Mouse (Mus musculus): ENCODE measurements around the gene Grb2.

The Grb2 gene

DNA sequence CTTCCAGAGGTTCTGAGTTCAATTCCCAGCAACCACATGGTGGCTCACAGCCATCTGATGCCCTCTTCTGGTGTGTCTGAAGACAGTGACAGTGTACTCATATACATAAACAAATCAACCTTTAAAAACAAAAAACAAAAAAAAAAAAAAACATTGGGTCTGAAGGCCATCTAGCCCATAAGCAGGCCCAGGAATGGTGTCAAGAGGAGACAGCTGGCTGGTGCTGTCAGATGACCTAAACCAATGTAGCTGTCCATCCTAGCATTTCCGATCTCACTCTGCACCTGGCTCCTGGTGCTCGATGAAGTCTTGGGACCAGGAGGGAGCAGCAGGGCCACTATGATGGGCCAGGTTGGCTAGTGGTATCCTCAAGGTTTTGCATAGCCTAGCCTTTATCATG, 65.7 kb downstream of the Grb2 start:
- DNase-seq: no peak

DNA sequence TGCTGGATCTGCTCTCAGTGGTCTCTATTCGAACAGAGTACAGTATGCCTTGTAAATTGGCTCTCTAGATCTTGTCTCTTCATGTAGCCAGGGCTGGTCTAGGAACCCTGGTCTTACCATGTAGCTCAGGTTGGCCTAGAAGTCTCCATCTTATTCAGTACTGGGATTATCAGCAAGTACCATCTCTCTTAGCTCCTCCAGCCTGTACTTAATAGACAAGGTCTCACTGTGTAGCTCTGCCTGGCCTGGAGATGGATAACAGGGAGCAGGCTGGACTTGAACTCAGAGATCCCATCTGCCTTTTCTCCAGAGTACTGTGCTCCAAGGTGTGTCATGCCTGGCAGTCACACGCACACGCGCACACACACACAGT, 66.7 kb downstream of the Grb2 start:
- no peak for DNase-seq

DNA sequence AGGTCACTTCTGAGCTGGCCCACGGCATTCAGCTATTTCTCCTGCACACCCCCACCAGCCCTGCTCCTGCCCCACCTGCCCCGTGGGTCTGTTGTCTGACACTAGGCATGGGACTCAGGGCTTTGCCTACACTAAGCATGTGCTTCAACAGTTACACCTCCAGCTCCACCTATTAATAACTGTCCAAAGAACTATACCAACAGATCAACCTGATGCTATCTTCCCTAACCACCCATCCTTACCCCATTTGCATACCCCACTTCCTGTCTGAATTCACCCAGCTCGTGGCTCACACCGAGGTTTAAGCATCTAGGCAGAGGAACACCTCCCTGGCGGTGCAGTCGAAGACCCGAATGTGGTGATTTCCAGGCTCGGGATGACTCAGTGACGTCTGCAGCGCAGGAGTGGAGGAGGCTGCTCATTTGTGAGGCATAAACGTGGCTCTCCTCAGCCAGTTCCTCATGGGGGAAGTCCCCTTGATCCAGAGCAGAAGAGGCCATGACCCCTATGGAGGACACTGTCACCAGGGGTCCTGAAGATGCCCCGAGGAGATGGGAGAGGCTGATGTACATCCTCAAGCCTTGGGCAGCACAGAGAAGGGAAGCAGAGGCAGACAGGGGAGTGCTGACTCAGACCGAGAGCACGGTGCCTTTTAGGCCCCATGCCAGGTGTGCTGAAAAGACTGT, 67.3 kb downstream of the Grb2 start:
- no peak for DNase-seq

DNA sequence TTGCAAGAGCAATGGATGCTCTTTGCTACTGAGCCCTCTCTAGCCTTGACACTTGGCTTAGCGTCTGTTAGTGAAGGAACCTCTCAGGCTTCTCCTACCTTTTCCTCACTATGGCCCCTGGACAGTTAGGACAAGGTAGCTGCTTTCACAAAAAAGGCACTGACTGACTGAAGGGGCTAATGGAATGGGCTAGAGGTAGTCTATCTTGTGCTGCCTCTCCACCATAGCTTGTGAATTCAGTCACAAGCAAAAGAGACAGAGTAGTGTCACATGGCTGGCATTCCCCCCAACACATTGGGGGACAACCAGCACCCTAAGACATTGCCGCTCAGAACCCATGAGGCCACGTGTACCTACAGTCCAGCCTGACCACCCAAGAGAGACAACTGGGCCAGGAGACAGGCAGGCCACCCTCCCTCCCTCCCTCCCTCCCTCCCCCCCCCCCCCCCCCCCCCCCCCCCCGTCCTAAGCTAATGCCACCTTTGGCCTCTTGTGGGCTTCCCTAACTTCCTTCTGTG, 68.0 kb downstream of the Grb2 start:
- no peak for DNase-seq

DNA sequence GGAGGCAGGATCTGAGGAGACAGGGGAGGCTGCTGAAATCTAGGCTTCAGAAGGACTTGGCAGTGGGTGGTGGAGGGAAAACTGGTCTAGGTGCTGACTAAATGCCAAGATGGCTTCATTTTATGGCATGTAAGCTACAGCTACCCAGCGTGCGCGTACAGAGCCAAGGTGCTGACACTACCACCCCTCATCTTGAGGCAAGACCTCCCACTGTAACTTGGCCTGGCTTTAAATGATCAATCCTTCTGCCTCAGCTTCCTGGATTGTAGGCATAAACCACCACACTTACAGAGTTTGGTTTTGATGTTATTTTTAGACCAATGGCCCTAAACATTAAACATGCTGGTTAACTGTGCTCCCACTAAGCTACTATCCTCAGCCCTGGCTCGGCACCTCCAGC, 68.9 kb downstream of the Grb2 start:
- no peak for DNase-seq

DNA sequence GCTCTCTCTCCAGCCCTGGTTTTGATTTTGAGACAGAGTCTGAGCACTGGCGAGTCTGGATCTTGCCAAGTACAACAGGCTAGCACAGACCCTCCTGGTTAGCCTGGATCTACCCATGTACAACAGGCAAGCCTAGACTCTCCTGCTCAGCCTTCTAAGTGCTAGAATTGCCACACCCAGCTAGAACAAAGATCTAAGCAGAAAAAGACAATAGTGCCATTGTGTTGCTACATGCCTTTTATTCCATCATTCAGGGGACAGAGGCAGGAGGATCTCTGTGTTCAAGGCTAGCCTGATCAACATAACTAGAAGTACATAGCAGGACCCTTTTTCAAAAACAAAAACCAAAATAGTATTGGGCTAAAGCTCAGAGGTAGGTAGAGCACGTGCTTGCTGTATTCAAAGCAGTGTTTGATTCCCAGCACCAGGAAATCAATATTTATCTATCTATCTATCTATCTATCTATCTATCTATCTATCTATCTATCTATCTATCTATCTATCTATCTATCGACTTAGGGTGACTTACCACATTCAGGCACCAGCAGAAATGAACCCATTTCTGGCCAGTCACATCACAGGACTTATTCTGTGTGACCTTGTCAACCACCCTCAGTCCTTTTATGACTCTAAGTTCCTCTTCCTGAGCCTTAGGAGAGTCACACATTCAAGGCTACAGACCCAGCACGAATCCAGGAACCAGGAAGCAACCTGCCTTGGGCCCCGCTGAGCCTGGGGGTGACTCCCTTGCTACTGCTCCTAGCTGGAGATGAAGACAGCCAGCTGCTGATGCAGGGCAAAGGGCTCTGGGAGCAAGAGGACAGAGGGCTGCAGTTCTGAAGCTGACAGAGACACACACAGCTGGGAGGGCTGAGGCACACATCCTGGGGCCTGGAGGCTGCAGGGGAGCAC, 69.6 kb downstream of the Grb2 start:
- no peak for DNase-seq

DNA sequence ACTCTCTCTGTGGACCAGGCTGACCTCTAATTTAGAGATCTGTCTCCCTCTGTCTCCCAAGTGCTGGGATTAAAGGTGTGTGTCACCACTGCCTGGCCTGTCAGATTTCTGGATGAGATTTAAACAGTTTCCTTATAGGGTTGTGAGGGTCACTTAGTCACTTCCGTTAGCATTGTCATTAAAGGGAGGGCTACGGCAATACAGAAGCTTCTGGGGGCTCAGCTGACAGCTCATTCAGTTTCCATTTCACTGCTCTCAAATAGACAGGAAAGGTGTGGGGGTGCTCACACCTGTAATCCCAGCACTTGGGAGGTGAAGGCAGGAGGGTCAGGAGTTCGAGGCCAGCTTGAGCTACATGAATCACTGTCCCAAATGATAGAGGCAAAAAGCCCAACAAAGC, 71.4 kb downstream of the Grb2 start:
- DNase-seq: no peak

DNA sequence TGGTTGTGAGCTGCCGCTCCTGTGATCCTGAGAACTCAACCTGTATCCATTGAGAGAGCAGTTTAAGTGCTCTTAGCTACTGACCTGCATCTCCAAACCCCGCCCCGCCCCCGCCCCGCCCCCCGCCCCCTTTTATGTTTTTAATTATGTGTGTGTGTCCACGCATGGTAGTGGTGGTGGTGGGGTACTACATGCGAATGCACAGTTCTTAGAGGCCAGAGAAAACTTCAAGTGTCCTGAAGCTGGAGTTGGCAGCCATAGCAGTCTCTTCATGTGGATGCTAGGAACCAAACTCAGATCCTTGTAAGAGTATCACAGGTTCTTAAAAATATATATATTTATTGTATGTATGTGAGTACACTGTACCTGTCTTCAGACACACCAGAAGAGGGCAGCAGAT, 72.9 kb downstream of the Grb2 start:
- no peak for DNase-seq

DNA sequence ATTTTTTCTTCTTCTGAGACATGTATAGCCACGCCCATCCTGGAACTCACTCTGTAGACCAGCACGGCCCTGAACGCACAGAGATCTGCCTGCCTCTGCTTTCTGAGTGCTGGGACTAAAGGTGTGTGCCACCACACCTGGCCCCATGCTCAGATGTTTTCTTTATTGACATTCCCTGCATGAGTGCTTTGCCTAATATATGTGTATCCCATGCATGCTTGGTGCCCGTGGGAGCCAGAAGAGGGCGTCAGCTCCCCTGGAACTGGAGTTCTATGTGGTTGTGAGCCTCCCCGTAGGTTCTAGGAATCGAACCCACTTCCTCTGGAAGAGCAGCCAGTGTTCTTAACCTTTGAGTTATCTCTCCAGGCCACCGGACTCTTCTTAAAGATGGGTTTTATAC, 73.4 kb downstream of the Grb2 start:
- DNase-seq: no peak

DNA sequence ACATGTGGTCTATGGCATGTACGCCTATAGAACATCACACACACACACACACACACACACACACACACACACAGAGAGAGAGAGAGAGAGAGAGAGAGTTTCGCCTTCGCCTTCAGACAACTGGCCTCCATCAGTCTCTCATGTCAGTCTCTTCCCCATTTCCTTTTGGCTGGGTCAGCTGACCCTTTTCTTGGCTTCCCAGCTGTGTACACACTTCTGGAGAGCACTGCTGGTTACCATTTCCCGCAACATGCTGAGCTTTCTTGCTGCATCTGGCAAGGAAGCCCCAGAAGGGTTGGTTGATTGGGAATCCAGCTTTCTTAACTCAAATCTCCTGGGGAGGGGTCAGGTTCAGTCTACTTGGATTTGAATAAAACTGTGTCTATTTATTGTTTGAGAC, 74.3 kb downstream of the Grb2 start:
- DNase-seq: no peak

DNA sequence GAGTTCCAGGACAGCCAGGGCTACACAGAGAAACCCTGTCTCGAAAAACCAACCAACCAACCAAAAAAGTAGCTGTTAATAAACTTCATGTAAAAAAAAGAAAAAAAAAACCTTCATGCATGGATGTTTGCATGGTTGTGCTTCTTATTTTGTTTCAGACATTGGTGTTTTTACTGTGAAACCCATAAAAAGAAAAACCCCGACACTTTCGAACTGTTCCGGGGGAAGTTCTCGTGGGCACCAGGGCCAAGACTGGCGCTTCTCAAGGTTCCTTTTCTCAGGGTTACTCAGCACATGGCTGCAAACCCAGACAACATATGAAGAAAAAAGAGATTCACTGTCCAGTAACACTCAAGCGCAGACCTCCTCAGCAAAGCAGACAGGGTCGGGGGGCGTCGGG, 75.5 kb downstream of the Grb2 start:
- no peak for DNase-seq

DNA sequence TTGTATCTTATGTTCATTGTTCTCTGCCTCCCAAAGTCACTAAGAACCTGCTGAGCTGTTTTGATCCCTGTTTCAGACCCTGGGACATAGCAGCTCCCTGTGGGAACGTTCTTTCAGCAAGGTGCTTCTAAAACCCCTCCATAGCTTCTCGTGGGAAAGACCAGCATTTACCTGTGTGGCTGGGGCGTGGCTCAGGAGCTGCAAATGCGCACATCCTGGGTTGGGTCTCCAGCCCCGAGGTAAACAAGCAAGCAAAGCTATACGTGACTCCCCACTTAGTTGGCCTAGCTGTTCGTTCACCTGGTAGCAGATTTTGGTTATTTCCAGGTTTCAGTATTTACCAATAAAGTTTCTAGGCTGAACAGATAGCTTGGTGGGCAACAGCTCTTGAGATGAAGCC, 76.2 kb downstream of the Grb2 start:
- DNase-seq: no peak

DNA sequence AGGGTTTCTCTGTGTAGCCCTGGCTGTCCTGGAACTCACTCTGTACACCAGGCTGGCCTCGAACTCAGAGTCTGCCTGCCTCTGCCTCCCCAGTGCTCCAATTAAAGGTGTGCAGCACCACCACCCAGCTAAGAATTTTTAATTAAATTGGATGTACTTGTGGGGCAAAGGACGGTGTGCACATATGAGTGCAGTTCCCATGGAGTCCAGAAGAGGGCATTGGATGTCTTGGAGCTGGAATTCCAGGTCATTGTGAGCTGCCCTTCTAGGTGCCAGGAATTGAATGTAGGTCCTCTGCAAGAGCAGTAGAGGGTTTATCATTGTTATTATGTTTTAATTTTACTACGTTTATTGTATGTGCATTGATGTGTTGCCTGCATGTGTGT, 76.9 kb downstream of the Grb2 start:
- no peak for DNase-seq

DNA sequence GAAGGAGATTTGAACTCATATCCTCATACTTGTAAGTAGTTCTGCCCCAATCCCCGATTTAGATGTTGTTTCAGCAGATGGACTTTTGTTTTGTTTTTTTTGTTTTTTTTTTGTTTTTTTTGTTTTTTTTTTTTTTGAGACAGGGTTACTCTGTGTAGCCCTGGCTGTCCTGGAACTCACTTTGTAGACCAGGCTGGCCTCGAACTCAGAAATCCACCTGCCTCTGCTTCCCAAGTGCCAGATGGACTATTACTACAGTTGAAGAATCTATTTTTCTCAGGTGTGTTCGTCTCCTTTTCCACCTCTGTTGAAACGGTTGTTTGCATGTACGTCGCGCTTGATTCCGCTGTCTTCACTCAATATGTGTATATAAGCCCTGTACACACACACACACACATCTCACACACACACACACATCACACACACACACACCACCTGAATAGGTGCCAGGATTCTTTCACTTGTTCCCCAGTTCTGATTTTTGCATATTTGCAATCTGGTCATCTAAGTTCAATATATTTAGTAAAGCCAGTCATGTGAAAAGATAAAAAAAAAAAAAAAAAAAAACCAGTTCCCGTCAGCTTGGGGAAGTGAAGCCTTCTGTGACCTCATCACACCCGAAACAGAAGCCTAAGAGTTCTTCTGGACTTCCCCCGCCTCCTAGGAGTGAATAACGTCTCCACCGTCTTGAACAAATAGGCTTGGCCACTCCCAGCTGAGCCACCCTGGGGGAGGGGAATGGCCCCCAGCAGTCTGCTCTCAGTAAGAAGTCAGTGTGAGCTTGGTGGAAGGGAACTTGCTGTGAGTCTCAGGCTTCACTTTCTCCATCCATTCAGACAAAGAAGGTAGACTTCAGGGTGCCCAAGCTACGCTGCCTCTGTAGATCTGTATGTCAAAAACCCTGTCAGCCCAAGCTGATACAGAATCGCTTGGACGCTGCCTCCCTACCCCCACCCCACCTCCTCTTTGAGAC, 77.6 kb downstream of the Grb2 start:
- no peak for DNase-seq

DNA sequence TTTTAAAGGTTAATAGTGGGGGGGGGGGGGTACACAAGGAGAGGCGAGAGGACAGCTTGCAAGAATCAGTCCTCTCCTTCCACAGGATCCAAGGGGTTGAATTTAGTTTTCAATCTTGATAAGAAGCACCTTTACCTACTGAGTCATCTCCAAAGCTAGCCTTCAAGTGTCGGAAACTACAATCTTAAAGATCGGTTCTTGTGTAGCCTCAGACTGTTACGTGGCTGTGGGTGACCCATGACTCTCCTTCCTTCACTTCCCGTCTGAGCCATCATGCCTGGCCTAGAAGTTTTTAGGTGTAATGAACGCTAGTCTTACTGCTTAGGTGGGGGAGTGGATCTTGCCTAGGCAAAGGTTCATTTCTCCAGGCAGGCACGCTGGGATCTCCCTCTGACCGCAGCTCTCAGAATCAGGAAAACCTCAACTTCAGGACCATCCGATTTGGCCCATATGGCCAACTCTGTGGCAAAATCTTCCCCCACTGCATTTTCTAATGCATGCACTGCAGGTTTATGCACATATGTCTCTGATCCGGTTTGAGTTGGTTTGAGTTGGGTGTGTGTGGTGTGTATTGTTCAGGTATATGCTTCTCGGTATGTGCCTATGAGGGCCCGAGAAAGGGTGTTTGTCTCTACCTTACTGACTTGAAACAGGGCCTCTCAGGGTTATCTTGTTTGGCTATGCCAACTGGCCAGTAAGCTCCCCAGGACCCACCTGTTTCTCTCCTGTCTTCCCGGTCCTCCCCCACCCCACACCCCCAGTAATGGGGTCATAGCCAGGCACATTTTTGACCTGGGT, 78.5 kb downstream of the Grb2 start:
- DNase-seq: no peak

DNA sequence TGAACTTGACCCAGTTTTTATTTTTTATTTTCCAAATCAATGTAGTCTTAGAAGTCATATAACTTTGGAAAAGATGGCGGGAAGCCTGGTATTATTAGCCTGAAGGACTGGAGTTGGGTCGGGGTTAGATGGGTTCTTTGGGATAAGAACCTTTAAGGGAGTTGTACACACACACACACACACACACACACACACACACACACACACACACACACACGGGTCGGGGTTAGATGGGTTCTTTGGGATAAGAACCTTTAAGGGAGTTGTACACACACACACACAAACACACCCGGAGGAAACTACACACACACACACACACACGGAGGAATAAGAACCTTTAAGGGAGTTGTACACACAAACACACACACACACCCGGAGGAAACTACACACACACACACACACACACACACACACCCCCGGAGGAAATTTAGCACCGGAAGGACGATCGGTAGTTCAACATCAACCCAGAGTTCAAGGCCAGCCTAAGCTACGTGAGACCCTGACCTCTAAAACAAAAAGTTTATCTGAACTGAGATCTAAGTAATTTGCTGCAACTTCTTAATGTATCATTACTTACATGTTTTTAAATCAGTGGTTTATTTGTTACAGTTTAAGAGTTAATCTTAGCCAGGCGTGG, 79.8 kb downstream of the Grb2 start:
- no peak for DNase-seq

DNA sequence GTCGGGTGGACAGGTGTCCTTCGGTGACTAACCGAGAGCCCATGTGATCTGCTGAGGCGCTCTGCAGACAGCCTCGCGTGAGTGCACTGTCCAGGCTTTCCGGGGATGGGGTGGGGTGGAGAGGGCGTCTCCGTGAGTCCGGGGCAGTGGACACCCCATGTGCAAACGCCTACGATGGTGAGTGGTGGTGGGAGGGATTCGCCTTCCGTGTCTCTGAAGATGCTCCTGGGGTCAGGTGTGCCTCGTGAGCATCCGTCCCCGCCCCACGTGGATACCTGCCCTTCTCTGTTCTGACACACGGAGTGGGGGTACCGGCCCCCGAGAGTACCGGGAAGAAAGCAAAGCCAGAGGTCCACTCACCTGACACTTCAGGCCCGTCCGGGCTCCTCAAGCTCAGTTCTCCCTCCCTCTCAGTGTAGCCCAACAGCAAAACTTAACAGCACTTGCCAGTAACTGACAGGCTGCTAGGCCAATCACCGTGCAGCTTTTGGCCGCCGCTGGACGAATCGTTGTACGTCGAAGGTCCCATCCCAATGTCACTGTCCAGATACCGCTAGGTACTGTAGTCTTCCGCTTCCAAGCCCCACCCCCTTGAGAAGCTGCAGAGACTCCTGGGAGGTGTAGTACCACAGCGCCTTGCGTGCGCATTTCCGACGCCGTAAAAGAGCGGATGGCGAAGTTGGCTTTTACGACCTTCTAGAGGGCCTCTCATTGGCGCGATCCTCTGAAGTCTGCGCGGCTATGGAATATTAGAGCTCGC, 80.5 kb downstream of the Grb2 start, which contains the start of gene Slc25a19:
TSS of gene Slc25a19 (minus strand) at position 591 of the 760 bp plus-strand sequence.
- peak; percentile 99 for DNase-seq

DNA sequence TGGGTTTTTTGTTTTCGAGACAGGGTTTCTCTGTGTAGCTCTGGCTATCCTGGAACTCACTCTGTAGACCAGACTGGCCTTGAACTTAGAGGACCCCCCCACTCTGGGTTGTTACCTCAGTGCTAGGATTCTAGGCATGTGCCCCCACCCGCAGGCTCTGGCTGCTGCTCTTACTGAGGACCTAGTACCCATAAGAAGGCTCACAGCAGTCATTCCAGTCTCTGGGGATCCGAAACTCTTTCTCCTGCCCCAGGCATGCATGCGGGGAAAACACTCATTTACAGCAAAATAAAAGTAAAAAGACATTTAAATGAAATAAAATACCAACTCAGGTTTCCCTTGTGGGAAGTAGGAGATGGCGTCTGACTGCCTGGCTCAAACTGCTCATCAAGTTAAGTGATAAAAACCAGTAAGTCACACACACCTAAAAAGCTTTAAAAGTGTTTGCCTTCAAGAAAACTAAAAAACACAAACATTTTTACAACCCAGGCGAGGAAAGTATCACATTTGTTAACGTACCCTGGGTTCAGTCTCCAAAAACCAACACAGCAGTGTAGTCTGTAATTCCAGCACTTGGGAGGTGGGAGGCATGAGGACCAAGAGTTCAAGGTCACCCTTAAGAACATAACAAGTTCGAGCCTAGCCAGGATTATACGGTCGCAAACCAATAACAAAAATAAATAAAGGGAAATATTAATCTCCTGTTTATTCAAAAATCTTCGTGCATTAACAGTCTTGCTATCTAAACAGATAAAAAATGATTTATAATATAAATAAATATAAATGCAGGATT, 81.4 kb downstream of the Grb2 start:
- no peak for DNase-seq

DNA sequence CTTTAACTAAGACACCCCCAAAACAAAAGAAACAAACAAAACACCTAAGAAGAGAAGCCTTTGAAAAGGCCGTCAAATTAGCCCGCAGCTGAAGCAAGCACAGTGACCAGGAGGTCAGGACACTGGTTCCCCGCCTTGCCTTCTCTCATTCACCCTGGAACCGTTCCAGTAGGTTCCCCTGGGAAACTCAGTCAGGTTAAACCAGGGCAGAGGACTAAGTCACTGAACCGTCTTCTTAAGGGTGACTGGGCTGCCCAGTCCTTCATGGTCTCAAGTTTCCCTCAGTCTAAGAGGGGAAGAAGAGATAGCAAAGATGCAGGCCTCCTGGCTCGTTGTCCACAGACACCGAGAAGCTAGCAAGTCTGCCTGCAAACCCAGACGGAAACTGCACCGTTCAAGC, 82.5 kb downstream of the Grb2 start:
- DNase-seq: no peak

DNA sequence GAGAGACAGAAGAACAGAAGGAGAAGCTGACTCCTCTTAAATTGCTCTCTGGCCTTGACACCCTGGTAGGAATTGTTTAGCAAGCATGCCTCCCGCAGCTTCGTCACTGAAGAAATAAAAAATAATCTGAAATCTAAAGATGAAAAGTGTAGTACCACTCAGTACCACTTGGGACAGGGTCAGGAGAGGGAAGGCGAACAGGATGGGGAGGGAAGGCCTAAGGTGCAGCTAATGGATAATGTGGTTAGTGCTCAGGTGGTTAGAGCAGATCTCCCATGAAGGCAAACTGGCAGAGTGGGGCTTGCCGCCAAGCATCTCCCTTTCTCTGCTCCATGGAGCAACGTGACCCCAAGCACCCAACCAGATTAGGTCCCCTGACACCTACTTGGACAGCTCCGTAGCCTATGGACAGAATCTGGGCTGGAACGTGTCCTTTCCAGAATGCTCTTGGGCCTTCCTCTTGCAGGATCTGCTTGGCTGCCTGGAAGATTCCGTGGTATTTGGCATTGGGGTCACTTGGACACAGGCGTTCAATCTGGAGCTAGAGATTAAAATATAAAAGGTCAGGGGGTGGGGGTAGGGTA, 84.8 kb downstream of the Grb2 start:
- DNase-seq: no peak

Measured in right cerebral cortex, postnatal 14 days (tissue).